Mouse (Mus musculus) left cerebral cortex, postnatal 36 days (tissue): ENCODE results near the gene P4hb. TPM values are rescaled to one million over a fixed set of nuclear protein-coding genes. Genes with fewer than 3 reads are reported as not detected.

ENCODE experiments used
- DNase-seq, 2 experiments: peaks; one replicate each; pipeline ENCODE4 v3.0.0; 2021 to 2022; ENCODE audit warnings: low spot score in 2 of 2, mixed read lengths in 1 of 2
- intact Hi-C: fragments of 180-260 bp; cut with DNase I; formaldehyde crosslinking; loops from one replicate; pipeline ENCODE4 v1.15.1; 2025
- total RNA-seq, 2 experiments: library from RNA; stranded (reverse); gene quantifications; 2 replicates each; pipeline ENCODE4 v1.2.3; 2021

Gene P4hb
- total RNA-seq = 100 to 1,000 TPM; 122 to 126 TPM

- intact Hi-C loops = loop anchor here (1.0 to 10.0 kb wide), 2 partner anchors 8 to 88 kb away; partner anchors contain the start of genes Arhgdia and Mrpl12
- DNase-seq = peak; percentile 100
Observed at GRCm38 (mm10) chr11:120572752-120573584, at the start of gene P4hb. P4hb (minus strand) TSS chr11:120573253.

- no peak for DNase-seq
- intact Hi-C loops = no loop called here
Observed at GRCm38 (mm10) chr11:120622805-120623204, 49.8 kb upstream of the P4hb start.

- intact Hi-C loops = no loop called here
- DNase-seq = no peak
Observed at GRCm38 (mm10) chr11:120620195-120620594, 47.1 kb upstream of the P4hb start.

GRCm38 (mm10) chr11:120618619-120619535 lies 45.8 kb upstream of the P4hb start:
- intact Hi-C loops = no loop called here
- no peak for DNase-seq

GRCm38 (mm10) chr11:120617519-120618112 lies 44.6 kb upstream of the P4hb start, which contains the start of gene Pcyt2:
Pcyt2 (minus strand) TSS chr11:120617936.
- intact Hi-C loops = no loop called here
- DNase-seq = peak; percentile 89 to 92

GRCm38 (mm10) chr11:120616617-120617294 lies 43.7 kb upstream of the P4hb start:
- intact Hi-C loops = no loop called here
- no peak for DNase-seq

- no peak for DNase-seq
- intact Hi-C loops = no loop called here
Observed at GRCm38 (mm10) chr11:120615606-120616203, 42.7 kb upstream of the P4hb start.

- DNase-seq = no peak
- intact Hi-C loops = no loop called here
Observed at GRCm38 (mm10) chr11:120615167-120615566, 42.1 kb upstream of the P4hb start.

GRCm38 (mm10) chr11:120613976-120614375 lies 40.9 kb upstream of the P4hb start:
- DNase-seq = no peak
- intact Hi-C loops = no loop called here

- DNase-seq = no peak
- intact Hi-C loops = no loop called here
Observed at GRCm38 (mm10) chr11:120613481-120613972, 40.5 kb upstream of the P4hb start.

GRCm38 (mm10) chr11:120612763-120613162 lies 39.7 kb upstream of the P4hb start:
- DNase-seq = no peak
- intact Hi-C loops = no loop called here

- no peak for DNase-seq
- intact Hi-C loops = no loop called here
Observed at GRCm38 (mm10) chr11:120610477-120611046, 37.5 kb upstream of the P4hb start.

- no peak for DNase-seq
- intact Hi-C loops = no loop called here
Observed at GRCm38 (mm10) chr11:120609250-120609649, 36.2 kb upstream of the P4hb start.

GRCm38 (mm10) chr11:120608241-120609034 lies 35.4 kb upstream of the P4hb start, which contains the start of gene Npb:
Npb (plus strand) TSS chr11:120608477.
- no peak for DNase-seq
- intact Hi-C loops = no loop called here

GRCm38 (mm10) chr11:120606764-120607163 lies 33.7 kb upstream of the P4hb start:
- intact Hi-C loops = no loop called here
- DNase-seq = no peak

GRCm38 (mm10) chr11:120605667-120606066 lies 32.6 kb upstream of the P4hb start:
- intact Hi-C loops = no loop called here
- DNase-seq = no peak

GRCm38 (mm10) chr11:120603545-120603944 lies 30.5 kb upstream of the P4hb start:
- no peak for DNase-seq
- intact Hi-C loops = no loop called here

- intact Hi-C loops = no loop called here
- no peak for DNase-seq
Observed at GRCm38 (mm10) chr11:120600716-120601115, 27.7 kb upstream of the P4hb start.
